Mouse (Mus musculus) gastrocnemius, adult 2 months (tissue): ENCODE data around the gene Panx2. TPM values are rescaled to one million over a fixed set of nuclear protein-coding genes. Genes with fewer than 3 reads are reported as not detected.

Experiments used
- DNase-seq: peaks from one replicate; pipeline ENCODE4 v3.0.0; 2022
- H3K27ac ChIP-seq: fragments of 200-600 bp; 2 replicates; pipeline ENCODE4 v1.8.1; 2022; ENCODE audit warnings: mild to moderate bottlenecking
- H3K4me3 ChIP-seq: fragments of 200-600 bp; 2 replicates; pipeline ENCODE4 v1.8.1; 2022; ENCODE audit warnings: mild to moderate bottlenecking, moderate library complexity
- CTCF ChIP-seq: fragments of 200-600 bp; IDR thresholded peaks from 2 replicates; pipeline ENCODE4 v1.8.1; 2022; ENCODE audit warnings: antibody characterized with exemption, mild to moderate bottlenecking, moderate library complexity
- intact Hi-C: fragments of 180-260 bp; cut with DNase I; formaldehyde crosslinking; loops from one replicate; pipeline ENCODE4 v1.15.1; 2025
- long read RNA-seq, 2 experiments: library from polyadenylated mRNA; stranded (forward); transcript quantifications; one replicate each; pipeline ENCODE4 v2.0.0; 2021
- total RNA-seq, 2 experiments: library from RNA; stranded (reverse); gene quantifications; 2 replicates each; pipeline ENCODE4 v1.2.3; 2021

The Panx2 gene
- not detected for total RNA-seq
- long read RNA-seq, experiment 1 = 0 reads
- long read RNA-seq, experiment 2 = 0 reads

DNA sequence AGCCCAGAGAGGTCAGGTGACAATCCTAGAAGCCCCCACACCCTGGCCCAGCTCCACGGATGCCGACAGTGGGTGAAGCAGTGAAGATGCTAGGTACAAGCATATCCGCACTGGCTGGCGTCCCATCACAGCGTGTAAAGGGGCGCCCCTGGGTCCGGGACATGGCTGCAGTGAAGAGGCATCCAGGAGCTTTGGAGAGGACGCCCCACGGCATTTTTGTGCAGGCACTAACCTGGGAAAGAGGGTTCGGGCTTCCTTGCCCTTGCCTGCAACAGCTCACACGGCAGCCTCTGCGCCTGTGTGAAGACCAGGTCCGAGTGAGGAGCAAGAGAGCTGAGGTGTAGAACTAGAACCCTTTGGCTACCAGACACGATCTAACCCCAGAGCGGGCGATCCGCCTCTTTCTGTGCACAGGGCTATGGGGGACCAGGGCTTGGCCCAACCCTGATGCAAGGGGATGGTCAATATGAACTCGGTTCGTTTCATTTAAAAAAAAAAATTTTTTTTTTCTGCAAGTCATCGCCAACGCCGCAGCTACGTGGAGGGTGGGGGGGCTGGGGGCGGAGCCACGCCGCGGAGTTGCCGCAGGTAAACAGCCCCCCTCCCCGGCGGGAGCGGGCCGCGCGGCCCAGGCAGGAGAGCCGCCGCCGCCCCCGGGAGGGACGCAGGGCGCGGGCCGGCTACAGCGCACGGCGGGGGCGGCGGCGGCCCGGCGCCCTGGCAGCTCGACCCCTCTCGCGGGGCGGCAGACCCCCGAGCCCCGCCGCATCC, at the start of gene Panx2:
Panx2 (plus strand) TSS at position 574 of the 771 bp plus-strand sequence.
- DNase-seq = no peak
- intact Hi-C loops = no loop called here
- Histone ChIP-seq H3K27ac (no peak within 1 kb of the TSS), H3K4me3 (peak within 1 kb of the TSS; percentile 72)
- no peak for TF ChIP-seq CTCF

DNA sequence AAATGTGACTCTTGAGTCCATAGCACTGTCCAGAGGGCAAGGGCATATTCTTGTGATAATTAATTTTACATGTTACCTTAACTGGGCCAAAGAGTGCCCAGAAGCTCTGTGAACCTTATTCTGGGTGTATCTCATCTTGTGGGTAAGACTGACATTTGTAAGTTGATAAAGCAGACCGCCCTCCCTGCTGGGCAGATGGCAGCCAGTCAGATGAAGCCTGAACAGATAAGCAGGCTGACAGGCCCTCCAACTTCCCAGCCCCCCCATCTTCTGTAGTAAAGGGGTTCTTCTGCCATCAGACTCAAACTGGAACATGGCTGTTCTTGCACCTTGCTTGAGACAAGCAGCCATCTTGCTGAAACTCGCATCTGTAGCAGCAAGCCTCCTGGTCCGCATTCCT, 42.8 kb upstream of the Panx2 start:
- Histone ChIP-seq H3K27ac (no peak overlapping the region), H3K4me3 (no peak overlapping the region)
- TF ChIP-seq CTCF = no peak
- no peak for DNase-seq
- intact Hi-C loops = no loop called here

DNA sequence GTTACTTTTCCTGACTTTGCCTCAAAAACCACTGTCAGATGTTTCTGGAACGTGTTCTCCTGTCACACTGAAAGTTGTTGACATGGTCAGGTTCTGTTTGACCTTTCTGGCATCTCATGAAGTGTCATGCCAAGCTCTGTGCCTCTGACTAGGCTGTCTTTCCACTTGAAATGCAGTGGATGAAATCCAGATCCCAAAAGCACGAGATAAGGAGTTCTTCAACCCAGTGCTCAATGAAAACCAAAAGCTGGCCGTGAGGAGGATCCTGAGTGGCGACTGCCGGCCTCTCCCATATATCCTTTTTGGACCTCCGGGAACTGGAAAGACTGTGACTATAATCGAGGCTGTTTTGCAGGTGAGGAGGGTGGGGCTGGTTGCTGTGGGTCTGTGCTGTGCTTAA, 39.4 kb upstream of the Panx2 start:
- no peak overlapping the region for H3K4me3 ChIP-seq
- no peak for TF ChIP-seq CTCF
- DNase-seq = no peak
- intact Hi-C loops = no loop called here
- no peak overlapping the region for H3K27ac ChIP-seq

DNA sequence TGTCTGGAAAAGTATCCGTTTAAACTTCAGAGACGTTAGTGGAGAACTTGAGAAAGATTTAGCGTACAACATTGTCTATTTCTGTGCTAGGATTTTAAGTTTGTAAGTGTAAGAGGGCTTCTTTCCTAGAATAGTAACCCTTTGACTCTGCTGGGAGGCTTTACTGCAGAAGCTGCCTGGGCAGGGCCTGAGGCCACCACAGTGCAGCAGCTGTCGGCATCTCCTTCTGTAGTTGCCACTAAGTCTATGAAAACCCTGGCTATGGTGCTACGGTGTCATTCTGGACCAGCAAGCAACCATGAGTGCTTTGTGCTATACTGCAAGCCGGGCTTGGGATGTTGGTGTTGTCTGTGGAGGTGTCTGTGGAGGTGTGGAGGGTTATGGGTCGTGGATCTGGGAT, 39.0 kb upstream of the Panx2 start:
- no peak for DNase-seq
- H3K27ac ChIP-seq = no peak overlapping the region
- H3K4me3 ChIP-seq = no peak overlapping the region
- intact Hi-C loops = no loop called here
- TF ChIP-seq CTCF = no peak

DNA sequence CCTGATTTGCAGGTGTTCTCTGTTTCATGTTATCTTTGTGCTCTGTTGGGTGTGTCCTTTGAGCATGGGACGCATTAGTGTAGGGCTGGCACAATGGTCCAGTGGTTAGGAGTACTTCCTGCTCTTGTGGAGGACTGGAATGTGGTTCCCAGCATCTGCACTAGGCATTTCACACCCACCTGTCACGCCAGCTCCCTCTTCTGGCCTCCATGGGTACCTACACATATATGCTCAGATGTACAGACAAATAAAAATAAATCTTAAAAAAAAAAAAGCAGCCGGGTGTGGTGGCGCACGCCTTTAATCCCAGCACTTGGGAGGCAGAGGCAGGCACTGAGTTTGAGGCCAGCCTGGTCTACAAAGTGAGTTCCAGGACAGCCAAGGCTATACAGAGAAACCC, 15.2 kb upstream of the Panx2 start:
- H3K4me3 ChIP-seq = no peak overlapping the region
- no peak for TF ChIP-seq CTCF
- intact Hi-C loops = no loop called here
- no peak for DNase-seq
- no peak overlapping the region for H3K27ac ChIP-seq

DNA sequence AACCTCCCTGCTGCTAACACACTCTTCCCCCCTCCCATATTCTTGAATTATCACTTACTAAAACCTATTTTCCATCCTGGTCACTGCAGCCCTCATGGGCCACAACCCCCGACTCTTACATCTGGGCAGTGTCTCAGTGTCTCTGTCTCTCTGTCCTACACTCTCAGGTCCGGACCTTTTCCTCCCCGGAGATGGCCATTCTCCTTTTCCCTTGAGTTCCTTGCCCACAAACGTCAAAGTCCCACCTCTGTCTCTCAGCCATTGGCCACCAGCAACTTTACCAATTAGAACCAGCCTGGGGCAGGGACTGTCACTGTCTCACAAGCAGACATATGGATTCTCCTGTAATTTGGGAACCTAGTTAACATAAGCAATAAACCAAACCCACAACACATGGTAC, 13.2 kb upstream of the Panx2 start:
- TF ChIP-seq CTCF = no peak
- intact Hi-C loops = no loop called here
- DNase-seq = no peak
- no peak overlapping the region for H3K27ac ChIP-seq
- H3K4me3 ChIP-seq = no peak overlapping the region

DNA sequence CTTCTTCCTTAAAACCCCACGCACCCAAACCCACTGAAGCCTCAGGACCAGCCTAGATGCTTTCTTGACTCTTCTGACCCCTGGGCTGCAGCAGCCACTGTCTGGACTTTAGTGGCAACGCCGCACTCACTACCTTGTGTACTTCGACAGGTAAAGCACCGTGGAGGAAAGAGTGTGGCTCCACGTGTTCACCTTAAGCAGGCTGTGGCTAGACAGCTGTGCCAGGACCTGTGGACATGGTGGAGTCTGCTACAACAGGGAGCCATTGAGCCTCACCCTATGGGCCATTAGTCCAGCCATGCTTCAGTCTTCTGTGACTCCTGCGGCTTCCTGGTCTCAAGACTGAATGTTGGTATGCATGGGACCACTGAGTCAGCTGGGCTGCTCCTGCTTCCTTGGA, 4.9 kb upstream of the Panx2 start:
- intact Hi-C loops = no loop called here
- H3K27ac ChIP-seq = no peak overlapping the region
- no peak for DNase-seq
- TF ChIP-seq CTCF = no peak
- no peak overlapping the region for H3K4me3 ChIP-seq

DNA sequence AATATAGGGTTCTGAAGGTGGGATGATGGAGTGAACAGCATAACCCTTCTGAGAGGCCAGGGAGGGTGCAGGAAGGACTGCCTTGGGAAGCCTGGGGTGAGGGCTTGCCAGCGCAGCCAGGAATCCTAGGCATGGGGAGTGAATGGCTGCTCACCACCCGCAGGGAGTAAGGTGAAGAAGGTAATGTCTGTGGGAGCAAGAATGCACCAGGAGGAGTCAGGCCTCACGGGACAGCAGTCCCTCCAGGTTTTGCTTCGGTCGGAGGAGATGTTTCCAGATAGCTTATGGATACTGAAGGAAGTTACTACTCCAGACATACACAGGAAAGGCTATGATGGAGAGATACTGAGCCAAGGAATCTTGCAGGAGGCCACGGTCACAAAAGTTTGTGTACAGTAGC, 798 bp upstream of the Panx2 start:
- no peak for DNase-seq
- Histone ChIP-seq H3K27ac (no peak overlapping the region), H3K4me3 (no peak overlapping the region)
- intact Hi-C loops = no loop called here
- TF ChIP-seq CTCF = no peak

DNA sequence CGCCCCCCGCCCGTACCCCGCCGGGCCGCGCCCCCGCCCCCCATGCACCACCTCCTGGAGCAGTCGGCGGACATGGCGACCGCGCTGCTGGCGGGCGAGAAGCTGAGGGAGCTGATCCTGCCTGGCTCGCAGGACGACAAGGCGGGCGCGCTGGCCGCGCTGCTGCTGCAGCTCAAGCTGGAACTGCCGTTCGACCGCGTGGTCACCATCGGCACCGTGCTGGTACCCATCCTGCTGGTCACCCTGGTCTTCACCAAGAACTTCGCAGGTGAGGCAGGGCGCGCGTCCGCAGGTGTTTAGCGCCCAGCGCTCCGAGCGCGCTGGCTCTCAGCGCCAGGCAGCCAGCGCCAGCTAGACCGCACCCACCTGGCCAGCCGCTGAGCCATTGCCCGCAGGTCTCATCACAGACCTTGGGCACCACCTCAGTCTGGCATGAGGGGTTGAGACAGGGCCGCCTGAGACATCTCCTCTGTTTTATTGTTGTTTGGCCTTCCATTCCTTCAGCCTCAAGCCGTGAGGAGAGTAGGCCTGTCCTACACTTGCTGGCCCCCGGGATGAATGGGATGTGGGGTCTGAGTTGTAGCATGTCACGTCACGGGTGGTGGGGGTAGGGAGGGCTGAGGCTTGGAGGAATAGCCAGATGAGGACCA, 623 bp downstream of the Panx2 start:
- Histone ChIP-seq H3K4me3 (peak overlapping the region; percentile 72), H3K27ac (no peak overlapping the region)
- DNase-seq = peak; percentile 24
- intact Hi-C loops = no loop called here
- no peak for TF ChIP-seq CTCF

DNA sequence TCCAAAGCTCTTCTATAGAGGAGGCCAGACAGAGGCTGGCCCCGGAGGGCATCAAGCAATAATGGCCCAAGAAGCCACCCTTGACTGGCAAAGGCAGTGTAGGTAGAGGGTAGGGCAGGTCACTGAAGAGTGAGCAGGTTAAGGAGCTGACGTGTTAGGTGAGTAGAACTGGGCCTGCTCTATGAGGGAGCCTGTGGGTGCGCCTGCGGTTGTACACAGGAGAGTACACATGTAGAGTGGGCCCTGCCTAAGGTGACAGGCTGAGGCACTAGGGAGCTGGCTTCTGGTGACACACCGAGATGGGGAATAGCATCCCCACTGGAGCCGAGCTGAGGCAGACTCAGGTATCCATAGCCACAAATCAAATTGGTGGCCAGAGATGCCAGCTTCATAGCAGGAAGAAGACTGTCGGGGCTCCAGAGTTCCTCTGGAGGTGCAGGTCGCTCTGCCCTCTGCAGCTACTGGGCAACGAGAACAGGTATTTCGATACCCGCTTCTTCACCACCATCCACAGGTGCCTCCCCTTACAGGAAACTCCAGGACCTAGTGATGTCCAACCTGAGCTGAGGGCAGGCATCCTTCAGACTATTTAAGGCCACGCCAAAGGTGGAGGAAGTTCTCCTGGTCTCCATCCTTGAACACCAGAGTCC, 1.4 kb downstream of the Panx2 start:
- Histone ChIP-seq H3K27ac (no peak overlapping the region), H3K4me3 (no peak overlapping the region)
- no peak for DNase-seq
- TF ChIP-seq CTCF = no peak
- intact Hi-C loops = no loop called here

DNA sequence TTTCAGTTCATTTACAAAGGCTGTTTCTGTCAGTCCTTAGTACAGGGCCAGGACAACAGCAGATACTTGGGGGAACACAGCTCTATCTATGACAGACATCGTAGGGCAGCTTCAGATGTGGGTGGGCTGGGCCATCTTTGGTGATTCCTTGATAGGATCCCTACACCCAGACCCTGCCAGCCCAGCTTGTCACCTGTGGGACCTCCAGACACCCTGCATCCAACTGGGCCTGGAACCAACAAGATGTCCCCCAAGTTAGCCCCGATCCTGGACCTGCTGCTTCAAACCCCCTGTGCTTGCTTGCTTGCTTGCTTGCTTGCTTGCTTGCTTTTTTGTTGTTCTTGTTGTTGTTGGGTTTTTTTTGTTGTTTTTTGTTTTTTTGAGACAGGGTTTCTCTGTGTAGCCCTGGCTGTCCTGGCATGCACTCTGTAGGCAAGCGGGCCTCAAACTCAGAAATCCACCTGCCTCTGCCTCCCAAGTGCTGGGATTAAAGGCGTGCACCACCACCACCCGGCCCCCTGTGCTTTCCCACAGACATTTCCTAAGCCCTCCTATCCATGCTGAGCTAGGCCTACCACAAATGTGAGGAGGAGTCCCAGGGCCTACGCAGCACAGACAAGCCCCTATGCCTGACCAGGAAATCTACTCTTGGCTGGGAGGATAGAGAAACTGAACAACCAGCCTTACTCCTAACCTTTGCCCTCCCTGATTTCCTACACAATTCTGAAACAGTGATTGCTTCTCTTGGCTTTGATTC, 2.4 kb downstream of the Panx2 start:
- no peak for TF ChIP-seq CTCF
- DNase-seq = no peak
- Histone ChIP-seq H3K4me3 (no peak overlapping the region), H3K27ac (no peak overlapping the region)
- intact Hi-C loops = no loop called here

DNA sequence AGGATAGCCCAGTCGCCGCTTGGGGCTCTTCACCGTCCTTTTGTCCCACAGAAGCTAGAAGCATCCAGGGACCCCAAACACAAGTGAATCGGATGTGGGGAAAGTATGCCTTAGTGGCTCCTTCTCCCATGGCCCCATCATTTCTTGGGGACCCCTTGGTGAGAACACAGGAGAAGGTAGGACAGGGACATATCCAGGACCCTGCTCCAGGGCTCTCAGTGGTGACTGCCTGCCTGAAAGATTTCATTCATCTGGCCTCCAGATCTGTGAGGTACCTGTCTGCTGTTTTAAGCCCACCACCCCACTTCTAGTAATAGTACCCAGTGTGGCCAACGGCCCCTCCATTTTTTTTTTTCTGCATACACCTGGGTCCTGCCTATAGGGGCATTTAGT, 3.0 kb downstream of the Panx2 start:
- intact Hi-C loops = no loop called here
- H3K4me3 ChIP-seq = no peak overlapping the region
- no peak for TF ChIP-seq CTCF

DNA sequence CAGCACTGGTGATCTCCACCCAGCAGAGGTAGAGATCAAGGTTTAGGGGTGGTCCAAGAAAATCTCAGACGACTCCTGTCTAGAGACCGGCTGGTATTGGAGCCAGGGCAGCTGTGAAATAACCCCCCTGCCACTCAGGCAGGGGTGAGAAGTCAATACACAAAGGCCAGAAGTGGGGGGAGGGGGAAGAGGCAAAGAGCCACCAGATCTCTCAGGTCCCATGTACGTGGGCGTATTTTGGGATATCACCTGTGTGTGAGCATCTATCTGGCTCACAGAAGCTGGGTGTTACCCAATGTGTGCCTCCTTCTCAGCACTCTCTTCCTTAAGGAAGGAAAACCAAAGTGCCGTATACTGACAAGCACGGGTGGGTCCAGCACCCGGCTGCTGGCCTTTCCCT, 3.5 kb downstream of the Panx2 start:
- no peak overlapping the region for H3K27ac ChIP-seq
- no peak overlapping the region for H3K4me3 ChIP-seq
- intact Hi-C loops = no loop called here
- no peak for TF ChIP-seq CTCF
- DNase-seq = no peak

More for the DNA sequence above, 3.0 kb downstream of the Panx2 start:
- no peak for DNase-seq
- H3K27ac ChIP-seq = no peak overlapping the region
